Mouse (Mus musculus): ENCODE data around the gene Ccdc12.

Gene Ccdc12

DNA sequence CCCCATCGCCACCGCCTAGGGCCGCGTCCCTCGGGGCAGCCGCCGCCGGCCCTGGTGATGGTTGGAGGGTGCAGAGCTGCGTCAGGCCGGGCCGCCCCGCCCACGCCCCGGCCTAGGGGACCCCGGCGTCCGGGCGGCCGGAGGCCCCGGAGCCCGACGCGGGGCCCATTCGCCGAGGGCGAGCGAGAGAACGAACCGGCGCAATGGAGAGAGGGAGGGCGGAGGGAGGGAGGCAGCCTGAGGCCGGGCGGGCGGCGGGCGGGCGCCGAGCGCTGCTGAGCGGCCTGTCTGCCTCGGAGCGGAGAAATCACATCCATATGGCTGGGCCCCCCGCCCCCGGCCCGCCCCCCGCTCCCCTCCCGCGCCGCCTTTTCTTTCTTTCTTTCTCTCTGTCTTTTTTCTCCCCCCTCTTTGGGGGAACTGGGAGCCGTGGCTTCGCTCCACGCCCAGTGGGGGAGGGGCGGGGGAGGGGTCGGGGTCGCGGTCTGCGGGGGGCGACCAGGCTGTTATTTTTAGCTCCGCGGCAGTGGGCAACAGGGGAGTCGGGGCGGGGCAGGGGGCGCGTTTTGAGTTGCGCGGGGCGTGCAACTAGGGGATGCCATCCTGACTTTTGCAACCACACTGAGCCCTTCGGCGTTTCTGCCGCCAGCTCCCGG, 86.1 kb downstream of the Ccdc12 start:
- no peak for ATAC-seq (ENCODE audit: low TSS enrichment)

DNA sequence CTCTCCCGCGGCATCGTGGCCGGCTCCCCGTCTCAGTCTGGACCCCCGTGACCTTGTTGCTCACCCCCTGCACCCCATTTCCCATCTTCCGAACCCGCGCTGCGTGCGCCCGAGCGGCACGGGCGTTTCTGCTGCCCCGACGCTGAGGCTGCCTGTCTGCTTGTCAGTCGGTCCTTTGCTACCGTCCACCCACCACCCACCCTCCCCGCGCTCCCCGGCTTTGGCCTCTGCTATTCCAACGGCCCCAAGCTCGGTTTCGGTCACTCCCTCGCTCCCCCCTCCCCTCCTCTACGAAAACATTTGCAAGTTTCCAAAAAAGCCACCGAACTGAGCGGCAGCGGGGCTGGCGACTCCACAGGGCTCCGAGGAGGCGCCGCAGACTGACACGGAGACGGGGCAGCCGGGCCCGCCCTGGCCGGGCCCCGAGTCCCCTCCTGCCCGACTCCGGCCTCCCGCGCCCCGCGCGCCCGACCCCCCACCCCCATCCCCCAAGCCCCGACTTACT, 86.7 kb downstream of the Ccdc12 start:
- ATAC-seq (ENCODE audit: low TSS enrichment) = no peak

DNA sequence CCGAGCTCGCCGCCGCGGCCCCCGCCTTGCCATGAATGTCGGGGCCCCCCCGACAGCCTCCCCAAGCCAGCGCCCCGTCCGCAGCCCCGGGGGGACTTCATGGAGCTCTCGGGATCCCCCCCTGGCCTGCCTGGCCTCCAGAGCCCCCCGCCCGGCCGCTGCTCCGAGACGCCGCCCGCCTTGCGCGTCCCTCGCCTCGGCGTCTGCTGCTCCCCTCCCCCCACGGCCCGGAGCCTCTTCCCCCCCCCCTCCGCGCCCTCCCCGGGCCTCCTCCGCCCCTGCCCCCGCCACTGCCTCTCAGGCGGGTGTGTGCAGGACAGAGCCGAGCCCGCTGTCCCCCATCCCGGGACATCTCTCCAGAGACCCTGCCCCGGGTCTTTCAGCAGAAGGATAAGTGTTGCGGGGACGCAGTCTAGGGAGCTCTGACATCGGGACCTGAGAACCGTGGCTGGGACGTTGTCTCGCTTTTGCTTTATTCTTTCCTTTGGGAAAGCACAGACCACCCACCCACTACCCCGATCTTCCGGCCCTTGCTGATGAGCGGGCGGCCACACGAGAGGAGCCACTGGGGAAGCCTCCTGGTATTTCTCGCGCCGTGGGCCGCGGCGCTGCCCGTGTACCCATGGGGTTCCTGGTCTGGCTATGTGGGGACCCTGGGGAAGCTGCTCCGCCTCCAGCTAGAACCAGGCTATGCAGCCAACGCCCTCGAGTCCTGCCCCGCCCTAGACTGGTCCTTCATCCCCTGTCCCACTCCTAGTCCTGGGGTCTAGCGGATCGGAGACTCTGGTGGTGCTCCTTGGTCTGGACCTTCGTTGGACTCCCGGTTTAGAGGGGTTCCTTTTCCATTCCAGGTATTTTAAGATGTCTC, 87.4 kb downstream of the Ccdc12 start:
- ATAC-seq (ENCODE audit: low TSS enrichment) = no peak

DNA sequence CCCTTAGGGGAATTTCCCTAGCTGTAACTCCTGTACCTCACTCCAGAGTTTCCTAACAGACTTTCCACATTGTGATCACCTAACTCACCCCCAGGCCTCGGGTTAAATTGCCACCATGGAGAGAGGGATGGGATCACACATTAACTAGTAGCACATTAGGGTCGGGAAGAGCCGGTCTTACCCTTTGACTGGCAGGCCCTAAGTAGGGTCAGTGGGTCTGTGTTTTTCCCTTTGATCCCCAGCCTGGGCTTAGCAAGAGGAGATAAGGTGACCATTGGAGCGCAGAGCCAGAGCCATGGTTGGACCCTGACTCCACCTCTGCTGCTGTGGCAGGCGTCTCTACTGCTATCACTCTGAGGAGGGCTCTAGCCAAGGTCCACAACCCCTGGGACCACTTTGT, 89.4 kb downstream of the Ccdc12 start:
- no peak for ATAC-seq (ENCODE audit: low TSS enrichment)

DNA sequence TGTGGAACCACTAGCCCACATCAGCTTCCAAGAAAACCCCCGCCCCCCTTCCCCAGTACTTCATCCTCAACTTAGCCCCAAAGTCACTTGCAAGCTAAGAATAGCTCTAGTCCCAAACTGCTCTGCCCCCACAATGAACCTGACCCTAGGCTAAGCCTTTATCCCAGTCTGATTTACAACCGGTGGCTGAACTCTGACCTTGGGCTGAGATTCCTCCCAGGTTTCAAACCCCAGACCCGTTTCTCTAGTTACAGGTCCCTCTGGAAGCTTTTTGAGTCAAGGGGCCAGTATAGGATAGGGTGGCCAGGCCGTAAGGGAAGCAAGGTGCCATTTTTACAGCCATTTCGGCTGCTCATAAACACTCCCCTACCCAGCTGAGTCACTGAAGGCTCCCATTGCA, 89.9 kb downstream of the Ccdc12 start:
- ATAC-seq (ENCODE audit: low TSS enrichment) = no peak

DNA sequence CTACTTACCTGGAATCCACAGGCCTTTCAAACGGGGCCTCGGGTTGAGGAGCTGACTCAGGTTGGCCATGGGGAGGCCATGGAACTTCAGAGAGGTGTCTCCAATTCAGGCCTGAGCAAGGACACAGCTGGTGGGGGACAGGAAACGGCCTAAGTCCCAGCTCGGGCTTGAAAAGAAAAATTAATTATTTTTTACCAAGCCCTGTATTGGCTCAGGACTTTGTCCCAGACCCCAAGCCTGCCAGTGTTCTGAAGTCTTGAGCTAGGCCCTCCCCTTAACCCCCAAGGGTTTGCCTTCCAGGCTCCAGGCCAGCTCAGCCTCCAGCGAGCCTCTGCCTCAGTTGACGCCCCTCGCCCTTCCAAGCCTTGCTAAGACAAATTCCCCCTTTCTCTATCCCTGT, 90.7 kb downstream of the Ccdc12 start, which contains the start of gene Pth1r:
Pth1r (minus strand) TSS at position 185 of the 400 bp plus-strand sequence.
- ATAC-seq (ENCODE audit: low TSS enrichment) = no peak

DNA sequence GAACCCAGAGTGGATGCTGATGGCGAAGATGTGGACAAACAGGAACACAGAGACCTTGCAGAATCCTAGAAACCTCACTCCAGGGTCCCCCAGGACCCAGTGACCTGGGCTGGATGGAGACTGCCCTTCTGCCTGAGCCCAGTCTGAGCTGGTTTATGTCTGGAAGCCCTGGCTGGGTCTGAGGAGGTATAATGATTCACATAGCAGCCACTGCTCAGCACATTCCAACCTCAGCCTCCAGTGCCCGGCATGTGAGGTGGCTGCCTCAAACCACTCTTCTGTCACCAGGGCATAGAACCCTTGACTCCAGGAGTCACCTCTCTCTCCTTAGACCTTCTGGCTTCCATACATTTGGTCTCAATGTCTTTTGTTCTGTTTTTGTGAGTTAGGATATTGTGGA, 92.1 kb downstream of the Ccdc12 start:
- no peak for ATAC-seq (ENCODE audit: low TSS enrichment)

DNA sequence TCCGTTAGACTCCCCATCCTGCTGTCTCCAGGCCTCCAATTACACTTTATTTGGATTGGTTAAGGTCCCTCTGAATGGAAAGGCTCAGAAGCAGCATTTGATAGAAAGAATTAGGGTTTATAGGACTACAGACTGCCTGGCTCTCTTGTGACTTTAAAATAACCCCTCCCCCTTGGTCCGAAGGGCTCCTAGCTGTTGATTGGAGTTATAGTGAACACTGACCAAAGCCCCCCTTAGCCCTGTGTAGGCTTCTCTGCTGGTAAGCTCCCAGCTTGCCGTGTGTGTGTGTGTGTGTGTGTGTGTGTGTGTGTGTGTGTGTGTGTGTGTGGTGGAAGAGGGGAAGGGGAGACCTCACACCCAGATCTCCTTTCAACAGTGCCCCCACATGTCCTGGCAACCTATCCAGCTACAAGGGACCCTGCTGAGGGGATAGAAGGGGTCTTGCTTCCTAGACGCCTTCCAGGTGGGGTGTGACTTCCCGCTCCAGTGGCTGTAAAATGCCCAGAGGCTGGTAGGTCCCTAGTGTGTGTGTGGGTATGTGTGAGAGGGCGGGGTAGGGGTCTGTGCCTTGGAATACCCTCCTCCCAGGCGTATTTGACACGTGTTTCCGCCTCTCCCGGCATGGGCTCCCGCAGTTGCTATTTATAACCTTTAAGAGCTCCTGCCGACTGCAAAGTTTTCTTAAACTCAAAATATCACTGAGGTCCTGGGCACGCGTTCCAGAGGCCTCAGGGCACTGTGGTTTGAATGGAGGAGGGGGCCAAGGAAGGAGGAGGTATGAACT, 94.3 kb downstream of the Ccdc12 start:
- no peak for ATAC-seq (ENCODE audit: low TSS enrichment)

DNA sequence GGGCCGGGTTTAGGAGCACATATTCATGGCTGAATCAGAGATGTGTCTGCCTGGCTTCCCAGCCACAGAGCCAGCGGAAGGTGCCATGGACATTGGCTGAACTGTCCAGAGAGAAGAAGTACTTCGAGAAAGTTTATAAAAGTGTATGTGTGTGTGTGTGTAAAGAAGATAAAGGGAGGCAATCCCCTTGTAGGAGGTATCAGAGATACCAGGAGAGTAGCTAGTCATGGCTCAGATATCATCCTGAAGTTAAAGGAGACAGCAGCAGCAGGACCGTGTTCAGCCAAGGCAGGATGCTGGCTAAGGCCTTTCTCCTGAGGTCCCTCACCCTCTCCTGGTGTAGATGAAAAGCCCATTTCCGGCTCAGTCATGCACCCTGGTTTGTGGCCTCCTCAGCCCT, 95.1 kb downstream of the Ccdc12 start:
- ATAC-seq (ENCODE audit: low TSS enrichment) = no peak

DNA sequence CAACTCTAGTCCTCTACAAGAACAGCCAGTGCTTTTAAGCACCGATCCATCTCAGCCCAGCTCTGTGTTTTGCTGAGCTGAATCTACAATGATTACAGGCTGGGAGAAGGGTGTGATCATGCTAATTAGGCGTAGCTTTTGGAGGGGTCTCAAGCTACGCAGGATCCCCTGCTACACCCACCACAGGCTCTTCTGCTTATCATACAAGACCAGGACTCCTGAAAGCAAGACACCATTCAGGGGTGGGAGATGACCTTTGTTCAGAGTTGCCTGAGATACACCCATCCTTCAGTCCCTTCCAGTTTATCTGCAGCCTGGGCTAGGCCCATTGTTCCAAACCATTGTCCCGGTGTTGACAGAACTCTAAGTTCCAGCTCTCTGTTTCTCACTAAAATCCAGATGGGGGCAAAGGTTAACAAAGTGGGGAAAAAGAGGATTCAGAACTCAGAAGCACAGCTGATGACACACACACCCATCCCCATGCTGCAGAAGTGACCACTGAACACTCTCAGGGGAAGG, 96.7 kb downstream of the Ccdc12 start:
- no peak for ATAC-seq (ENCODE audit: low TSS enrichment)

DNA sequence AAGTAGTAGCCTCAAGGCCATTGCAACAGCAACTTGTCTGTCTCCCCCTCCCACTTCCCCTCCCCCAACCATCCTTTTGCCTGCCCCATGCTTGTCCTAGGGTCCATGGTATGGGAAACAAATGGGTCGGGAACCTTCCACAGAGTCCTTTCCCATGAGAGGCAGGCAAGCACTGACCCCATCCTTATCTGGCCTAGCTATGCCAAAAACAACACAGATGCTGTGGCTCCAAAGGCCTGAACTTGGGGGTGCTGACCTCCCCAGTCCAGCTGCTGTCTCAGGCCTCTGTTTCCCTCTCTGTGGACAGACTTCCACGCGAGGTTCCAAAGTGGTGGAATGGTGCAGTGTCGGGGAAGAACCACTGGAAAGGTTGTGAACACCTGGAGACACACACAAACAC, 97.5 kb downstream of the Ccdc12 start:
- no peak for ATAC-seq (ENCODE audit: low TSS enrichment)

DNA sequence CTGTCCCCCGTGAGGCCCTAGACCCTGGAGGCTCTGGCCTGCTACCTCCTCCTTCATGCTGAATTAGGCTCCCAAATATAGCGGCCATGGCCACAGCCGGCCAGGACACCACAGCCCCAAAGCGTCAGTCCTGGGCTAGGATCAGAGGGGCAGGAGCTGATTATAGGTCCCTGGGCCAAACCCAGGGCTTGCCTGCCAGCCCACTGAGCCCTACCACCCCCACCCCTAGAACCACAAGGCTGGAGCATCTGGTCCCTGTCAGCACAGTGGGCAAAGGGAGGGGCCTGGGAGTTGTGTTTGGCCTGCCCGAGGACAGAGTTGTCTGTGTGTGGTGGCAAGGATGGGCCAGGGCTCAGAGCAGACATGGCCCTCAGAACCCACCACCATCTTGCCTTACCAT, 101.5 kb downstream of the Ccdc12 start:
- ATAC-seq (ENCODE audit: low TSS enrichment) = no peak

DNA sequence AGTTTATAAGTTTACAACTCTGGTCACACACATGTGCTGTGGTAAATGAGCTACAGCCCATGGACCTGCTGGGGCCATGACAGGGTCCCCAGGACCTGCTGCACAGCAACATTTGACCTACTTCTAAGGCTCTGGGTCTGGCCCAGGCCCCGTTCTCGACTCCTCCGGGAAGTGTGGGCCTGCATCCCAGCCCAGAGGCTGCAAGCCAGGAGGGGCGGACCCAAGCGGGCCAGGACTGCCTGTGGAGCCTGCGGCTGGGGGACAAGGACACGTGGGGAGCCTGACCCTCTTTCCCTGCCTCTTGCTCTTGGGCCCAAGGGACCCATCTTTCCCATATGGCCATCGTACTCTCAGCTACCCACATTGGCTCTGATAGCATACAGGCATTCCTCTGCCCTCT, 102.3 kb downstream of the Ccdc12 start:
- ATAC-seq (ENCODE audit: low TSS enrichment) = peak; percentile 47; the same call in 1 of the 2 replicates

DNA sequence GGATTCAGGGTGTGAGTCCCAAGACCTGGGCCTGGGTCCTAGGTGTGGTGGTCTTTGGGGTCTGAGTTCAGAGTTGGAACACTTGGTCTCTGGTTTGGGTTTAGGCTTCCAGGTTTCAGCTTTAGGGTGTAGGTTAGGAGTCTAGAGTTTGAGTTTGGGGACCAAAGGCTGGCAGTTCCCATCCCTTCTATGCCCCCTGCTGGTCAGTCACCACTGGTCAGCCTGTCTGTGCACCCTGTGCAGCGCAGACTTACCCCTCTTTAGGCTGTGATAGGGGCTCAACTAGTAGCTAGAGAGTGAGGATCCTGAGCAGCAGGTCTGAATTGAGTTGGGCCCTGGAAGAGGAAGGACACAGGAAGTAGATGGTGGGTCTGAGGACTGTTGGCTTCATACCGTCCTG, 103.0 kb downstream of the Ccdc12 start:
- no peak for ATAC-seq (ENCODE audit: low TSS enrichment)

DNA sequence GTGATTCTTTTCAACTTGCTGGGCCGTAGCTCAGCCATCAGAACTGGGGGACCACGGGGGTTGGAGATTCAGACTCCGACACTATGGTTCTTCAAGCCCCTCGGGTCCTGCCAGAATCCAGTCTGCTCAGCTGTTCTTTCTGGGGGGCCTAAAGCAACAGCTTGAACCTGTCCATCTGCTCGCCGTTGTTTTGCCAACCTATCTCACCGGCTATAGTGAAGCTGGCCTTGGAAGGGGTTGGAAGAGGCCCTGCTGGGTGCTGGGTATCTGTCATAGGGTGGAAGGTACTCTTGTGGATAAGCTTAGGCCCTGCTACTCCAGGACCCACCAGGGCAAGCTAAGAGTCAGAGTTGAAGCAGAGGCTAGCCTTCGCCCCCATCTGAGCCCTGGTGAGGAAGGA, 104.6 kb downstream of the Ccdc12 start:
- no peak for ATAC-seq (ENCODE audit: low TSS enrichment)

Measured in frontal cortex, adult (tissue).